Mouse (Mus musculus) megakaryocyte-erythroid progenitor cell, adult 5-6 weeks (primary cell): ENCODE data around the gene Tmem222. TPM values are rescaled to one million over a fixed set of nuclear protein-coding genes. Genes with fewer than 3 reads are reported as not detected.
A peak's percentile ranks its signal among the peaks of the same experiment; 100 is the strongest.

ENCODE experiments used
- ATAC-seq: replicated peaks from 2 replicates; pipeline ENCODE4 v1.8.0; 2016; ENCODE audit warnings: mild to moderate bottlenecking, inconsistent platforms; ENCODE audit not compliant: severe bottlenecking, poor library complexity, low FRiP score, low TSS enrichment
- total RNA-seq, 2 experiments: library from RNA; stranded (forward) in 1 of 2; stranded (reverse) in 1 of 2; fragments of 200-1000, 215-1000 nt in 1 of 2; fragments of >200 nt in 1 of 2; fragmentation: Nextera tagmentation in 1 of 2; gene quantifications; 2 replicates each; pipeline ENCODE4 v1.2.3; 2014 to 2017

Gene Tmem222
- total RNA-seq, 2 experiments from 2014 or later: 18.2 to 66.4 TPM

DNA sequence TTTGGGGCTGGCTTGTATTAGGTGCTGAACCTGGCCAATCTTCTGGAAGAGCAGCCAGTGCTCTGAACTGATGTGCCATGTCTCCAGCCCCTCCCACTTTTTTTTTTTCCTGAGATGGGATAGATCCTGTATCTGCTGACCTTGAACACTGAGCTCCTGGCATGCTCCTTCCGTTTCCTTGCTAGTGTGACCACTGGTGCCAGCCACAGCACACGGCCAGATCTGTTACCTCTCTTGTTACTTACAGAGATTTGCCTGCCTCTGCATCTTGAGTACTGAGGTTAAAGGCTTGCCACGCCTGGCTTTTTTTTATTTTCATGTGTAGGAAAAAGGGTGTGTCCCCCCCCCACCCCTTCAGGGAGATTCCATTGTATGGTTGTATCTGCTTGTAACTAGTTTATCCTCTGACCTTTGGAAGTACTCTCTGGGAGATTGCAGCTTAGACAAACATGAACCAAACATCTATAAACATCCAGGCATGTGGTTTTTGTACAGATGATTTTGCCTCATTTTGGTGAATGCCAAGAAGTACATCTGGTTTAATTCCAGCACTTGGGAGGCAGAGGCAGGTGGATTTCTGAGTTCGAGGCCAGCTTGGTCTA is 9.0 kb upstream of the Tmem222 start:
- no peak for ATAC-seq

DNA sequence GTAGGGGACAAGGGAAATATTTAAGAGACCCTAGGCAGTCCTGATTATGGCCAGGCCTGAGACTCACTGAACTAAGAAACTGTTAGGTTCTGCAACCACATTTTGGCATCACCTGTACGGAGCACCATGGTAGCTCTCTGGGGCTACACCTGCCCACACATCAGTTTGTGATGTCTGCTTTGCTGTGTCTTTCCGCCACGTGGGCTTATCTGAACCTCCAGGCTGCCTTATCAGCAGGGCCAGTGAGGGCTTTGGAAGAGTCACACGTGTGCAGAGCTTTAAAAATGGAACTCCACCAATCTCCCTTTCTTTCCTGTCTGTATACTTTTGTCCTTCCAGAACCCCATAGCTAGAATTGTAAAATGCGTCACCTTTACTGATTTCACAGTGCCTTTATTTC is 8.4 kb upstream of the Tmem222 start:
- ATAC-seq: peak; percentile 82

DNA sequence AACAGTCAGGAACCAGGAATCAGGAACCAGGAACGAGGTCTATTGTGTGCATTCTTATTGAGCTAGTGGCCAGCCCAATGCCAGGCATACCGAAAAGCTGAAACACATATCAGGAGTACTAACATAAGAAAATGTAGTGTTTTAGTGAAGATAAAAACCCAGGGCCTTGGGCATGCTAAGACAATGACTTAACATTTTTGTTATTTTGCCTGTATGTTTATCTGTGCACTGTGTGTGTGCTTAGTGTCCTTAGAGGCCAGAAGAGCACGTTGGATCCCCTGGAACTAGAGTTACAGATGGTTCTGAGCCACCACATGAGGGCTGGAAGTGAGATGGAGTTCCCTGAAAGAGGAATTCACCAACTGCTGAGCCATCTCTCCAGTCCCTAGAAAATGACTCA is 7.7 kb upstream of the Tmem222 start:
- ATAC-seq: peak; percentile 83

DNA sequence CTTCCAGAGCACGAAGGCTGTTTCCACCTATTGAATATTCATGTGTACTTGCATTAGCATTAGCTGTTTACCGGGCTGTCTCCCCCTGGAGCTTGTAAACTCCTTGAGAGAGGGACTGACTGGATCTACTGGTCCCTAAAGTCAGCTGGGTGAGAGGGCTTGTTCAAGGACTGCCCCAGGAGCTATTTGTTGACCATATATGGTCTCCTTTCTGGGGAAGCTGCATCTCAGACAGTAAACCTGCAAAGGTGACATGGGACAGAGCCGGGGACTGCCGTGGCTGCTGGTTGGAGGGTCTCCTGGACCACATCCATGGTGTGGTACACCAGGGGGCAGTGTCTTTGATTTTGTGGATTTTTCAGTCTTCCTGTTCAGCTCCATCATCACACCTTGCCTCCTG is 5.1 kb upstream of the Tmem222 start:
- no peak for ATAC-seq

DNA sequence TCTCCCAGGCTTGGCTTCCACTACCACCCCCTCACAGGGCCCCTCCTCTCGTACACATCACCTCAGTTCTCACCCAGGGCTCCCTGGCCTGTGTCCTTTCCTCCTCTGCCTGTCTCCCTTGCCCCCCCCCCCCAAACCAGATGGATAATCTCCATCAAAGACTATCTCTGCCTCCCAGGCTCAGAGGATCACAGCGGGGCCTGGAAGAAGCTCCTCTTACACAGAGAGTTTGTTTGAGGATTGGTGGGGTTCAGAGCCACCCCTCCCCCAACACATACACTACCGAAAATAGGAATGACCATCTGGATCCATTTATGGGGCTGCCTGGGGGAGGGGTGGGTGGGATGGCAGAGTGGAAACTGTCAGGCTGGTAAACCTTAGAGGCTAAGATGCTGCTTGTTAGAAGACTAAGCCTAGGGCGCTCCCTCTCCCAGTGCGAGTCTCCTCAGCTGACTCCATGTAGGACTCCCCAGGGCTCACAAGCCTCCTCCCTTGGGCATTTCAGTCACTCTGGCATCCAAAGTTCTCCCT is 4.4 kb upstream of the Tmem222 start:
- no peak for ATAC-seq

DNA sequence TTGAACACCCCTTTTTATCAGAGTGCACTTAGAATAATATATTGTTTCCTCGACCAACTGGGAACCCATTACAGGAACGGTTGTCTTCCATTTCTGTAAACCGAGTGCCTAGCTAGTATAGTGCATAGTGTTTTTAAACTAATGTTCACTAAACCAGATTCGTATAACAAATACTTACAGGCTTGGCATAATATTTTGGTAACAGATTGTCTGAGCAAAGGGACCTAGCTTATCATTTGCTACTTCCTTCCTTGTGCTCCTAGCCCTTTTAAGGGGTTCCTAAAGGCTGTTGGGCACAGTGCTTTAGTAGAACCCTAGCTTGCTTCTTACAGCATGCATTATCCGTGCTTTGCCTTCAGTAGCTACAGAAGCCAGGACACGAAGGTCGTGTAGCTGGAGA is 3.9 kb upstream of the Tmem222 start:
- no peak for ATAC-seq

DNA sequence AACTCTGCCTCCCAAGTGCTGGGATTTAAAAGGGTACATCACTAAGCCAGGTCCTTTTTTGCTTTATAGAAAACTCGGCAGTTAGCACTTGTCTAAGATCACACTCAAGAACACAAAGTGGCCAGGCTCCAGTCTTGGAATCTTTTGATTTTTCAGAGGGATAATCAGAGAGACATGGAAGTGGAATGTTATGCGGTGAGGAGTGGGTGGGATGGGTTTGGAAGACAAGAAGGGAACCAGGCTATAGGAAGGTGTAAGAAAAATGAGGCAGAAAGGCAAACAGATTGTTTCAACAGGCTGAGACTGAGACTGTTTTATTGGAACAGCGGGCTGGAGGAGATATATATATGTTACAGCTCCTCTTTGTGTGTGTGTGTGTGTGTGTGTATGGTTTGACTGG is 890 bp upstream of the Tmem222 start:
- ATAC-seq: no peak

DNA sequence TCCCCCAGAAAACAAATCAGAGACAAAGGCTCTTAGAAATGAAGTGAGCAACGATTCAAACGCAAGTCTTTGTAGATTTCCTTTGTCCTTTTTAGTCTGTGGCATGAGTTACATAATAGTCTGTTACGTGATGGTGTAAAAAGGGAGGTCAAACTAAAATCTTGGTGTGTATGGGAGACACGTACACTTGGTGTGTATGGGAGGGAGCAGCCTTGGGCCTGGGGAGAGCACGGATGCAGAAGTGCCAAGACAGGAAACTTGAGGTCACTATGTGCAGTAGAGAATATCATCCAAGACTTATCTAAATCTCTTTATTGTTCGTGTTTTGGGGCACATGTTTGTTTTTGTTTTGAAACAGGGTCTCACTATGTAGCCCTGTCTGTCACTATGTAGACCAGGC is 475 bp upstream of the Tmem222 start:
- ATAC-seq: no peak

DNA sequence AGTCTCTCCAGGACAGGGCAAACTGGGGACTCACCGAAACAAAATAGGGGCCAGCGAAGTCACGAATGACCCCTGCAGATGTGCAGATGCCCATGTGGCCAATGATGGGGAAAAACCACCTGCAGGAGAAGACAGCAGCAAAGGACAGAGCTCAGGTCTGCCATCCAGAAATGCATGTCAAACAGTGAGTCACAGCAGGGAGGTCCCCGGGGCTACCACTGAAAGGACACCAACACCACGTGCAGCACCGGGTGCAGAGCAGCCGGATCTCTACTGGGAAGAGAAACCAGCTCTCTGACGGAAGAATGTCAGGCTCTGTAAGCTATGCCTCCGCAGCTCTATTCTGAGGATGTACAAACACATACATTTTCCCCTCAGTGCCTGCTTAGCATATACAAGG is 6.7 kb downstream of the Tmem222 start:
- ATAC-seq: no peak

DNA sequence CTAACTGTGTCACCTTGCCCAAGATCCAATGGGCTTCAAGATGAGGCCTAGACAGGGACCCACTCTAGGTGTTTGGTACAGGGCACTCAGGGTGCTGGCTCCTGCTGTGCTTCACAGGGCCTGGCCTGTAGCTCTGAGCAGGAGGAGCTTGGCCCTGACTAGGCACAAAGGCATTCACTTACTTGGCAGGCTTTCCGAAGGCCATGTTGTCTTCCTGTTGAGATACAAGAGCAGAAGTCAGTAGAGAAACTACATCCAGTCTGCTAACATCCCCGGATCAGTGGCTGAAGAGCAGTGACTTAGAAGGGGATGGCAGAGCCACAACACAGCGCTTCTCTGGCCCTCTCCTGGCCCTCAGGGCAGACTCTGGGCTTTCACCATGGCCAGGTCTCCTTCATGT is 8.0 kb downstream of the Tmem222 start:
- ATAC-seq: no peak

DNA sequence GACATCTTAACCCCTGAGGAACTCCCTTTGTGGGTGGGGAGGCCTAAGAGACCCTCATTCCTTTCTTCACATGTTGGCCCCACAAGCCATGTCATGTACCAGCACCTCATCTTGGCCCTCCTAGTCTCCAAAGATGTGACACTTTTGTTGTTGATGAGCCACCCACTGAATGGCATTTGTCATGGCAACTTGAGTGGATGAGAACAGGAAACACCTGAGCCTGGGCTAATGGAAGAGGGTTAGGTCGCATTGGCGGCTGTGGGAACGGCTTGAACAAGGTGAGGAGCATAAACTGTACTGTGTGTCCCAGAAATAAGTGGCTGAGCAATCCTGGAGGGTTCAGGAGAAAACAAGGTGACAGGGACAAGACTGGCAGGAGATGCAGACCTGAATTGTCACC is 8.7 kb downstream of the Tmem222 start:
- no peak for ATAC-seq

DNA sequence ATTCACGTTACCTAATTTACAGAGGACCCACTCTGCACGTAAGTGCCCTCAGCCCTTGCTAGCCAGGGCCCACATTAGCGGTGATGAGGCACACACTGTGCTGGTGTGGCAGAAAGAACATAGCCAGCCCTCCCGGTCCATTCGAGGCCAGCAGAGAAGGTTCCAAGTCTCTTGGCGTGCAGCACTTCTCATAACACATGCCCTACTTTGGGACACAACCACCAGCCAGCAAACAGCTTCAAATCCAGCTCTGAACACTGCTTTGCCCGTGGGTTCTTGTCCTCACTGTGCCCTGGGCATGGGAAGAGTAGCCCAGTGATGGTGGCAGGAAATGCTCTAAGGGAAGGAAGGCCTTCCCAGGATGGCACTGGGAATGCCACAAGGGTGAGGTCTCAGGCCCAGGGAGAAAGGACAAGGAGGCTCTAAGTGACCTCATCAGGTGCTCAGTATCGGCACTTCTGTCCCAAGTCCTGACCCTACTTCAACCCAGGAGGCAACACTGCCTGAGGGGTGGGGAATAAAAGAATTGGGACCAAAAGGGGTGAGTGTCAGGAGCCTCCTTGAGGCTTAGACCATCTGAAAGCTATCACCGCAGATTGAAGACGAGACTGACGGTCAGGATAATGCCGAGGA is 11.2 kb downstream of the Tmem222 start:
- no peak for ATAC-seq

DNA sequence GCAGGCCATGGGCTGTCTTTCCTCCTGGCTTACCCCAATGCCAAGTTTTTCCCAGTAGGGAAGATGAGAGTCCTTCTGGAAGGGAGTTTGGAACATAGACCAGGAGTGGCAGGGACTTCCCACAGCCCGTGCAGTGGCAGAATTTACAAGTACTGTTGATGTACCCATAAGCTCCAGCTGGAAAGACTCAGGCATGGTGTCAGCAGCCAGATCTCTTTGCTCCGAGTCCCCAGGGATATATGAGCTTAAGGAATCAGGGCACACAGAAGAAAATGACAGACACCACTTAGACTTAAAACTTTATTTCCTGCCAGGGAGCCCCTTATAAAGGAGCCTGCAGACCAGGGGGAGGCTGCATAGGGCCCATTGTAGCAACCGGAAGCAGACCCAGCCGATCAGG is 11.8 kb downstream of the Tmem222 start:
- no peak for ATAC-seq

DNA sequence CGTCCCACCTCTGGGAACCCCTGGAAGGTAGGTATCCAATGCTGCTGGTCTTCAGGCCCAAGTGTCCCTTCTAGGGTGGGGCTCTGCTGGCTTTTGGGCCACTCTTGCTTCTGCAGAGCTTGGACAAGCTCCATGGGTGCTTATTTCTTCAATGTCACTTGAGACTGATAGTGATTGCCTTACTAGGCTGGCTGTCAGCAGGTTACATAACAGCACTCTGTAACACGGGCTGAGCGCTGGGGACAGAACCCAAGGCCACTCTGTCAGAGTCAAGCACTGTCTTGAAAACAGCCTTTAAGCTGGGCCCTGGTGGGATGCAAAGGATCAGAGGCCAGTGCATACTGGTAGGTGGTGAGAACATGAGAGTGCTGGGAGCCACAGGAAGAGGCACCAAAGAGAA is 12.3 kb downstream of the Tmem222 start:
- no peak for ATAC-seq

DNA sequence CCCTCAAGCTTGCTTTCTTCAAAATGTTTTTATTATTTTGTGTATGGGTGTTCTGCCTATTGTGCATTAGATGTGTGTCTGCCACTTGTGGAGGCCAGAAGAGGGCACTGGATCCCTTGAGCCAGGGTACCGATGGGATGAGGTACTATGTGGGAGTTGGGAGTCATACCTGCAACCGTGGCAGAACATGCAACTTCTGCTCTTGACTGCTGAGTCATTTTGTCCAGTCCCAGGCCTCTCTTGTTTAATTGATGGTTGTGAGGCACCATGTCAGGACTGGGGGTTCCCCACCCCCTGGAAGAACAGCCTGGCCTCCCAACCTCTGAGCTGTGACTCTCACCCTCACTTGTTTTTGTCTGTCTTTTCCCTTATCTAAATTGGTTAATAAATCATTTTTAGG is 13.0 kb downstream of the Tmem222 start:
- no peak for ATAC-seq

DNA sequence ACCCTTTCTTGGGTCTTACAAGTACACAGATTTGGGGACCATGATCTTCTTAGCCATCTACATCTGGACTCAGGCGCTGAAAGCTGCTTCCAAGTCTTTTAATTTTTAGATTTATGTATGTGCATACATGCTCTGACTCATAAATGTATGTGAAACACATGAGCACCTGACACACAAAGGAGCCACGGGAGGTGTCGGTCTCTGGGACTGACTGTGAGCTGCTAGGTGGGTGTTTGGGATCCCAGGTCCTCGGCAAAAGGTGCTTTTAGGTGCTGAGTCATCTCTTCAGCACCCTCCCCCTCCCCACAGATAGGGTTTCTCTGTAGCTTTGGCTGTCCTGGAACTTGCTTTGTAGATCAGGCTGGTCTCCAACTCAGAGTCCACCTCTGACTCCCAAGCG is 13.8 kb downstream of the Tmem222 start:
- ATAC-seq: no peak

DNA sequence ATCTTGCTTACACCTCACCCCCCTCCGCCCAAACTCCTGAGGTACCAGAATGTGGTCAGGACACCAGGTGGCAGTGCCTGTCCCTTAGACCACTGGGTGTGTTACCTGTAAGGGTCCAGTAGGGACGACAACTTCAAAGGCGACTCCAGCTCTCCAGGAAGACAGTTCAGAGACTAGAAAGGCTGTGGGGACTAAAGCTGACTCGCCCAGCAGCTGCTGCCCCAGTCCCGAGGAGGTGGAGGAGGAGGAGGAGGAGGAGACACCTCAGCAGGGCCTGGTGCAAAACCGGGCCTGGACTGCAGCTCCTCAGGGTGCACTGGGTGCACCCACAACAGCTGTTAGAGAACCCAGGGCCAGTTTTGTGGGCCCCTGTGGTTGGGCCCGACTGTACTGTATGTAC is 14.7 kb downstream of the Tmem222 start, which contains the start of gene Sytl1:
Gene Sytl1 (minus strand): TSS at position 232 of the 400 bp plus-strand sequence.
- peak; percentile 57 for ATAC-seq

DNA sequence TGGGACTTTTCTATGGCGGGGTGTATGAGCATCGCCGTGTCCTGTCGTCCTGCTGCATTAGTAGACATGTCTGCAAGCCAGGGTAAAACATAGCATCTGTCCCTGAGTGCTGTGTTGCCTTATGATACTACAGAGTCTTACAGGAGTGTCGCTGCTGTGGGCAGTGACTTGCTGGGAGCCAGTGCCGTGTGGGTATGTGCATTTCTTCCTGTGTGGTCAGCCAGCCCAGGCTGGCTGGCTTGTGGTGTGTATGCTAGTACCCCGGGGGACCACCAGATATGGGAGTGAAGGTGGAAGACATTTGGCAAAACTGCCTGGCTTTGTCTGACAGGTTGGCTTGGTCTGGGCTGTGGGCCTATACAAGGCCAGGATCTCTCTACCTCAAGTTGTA is 15.2 kb downstream of the Tmem222 start:
- no peak for ATAC-seq

DNA sequence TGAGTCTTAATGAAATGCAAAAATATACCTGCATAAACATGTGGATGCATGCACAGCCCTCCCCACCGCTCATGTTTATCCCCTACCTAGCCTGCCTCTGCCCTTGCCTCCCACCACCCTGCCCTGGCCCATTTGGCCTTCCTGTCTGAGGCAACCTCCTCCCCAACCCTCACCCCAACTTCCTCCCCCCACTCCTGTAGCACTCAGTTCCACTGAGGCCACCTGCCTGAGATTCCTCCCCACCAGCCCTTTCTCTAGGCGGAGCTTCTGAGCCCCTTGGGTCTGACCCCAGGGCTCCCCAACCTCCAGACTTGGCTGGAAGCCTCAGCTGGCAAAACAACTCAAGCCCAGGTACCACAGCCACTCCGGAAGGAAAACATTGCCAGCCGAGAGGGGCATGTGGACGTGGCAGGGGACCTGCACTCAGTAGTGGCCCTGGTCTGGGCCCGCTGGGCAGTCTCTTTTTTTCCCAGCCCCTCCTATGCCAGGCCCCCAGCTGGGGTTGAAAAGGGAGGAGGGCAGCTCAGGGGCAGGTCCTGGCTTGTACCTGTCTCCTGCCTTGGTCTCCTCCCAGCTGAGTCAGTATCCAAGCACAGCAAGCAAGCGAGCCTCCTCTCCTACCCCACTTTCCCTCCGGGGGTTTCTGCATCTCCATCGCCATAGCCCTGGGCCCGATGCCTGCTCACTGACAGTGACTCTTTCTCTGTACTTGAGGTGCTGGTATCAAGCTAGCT is 15.8 kb downstream of the Tmem222 start:
- no peak for ATAC-seq

DNA sequence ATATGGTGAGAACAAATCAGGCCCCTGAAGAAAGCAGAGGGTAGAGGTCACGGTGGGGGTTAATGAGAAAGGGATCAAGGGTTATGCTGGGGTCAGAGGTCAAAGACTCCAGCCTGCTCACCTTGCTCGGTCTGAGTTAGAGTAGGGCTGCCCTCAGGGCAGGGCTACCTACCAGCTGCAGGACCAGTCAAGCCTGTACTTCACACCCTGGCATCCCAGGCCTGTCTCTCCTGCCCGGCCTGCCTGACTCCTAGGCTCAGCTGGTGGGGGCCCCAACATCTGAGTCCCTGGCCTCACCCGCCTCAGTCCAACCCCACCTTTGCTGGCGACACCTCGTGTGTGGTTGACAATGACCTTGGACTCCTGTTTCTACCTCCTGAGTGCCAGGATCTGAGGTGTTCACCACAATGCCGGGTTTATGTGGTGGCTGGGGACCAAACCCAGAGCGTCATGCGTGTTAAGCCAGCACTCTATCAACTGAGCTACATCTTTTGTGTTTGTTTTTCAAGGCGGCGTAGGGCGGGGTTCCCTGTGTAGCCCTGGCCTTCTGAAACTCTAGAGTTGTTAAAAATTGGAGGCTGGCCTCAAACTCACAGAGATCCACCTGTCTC is 19.7 kb downstream of the Tmem222 start:
- no peak for ATAC-seq
